Mouse (Mus musculus) lung, postnatal 25 days (tissue): ENCODE data around the gene Parp16.

Experiments
- DNase-seq: peaks from one replicate; pipeline ENCODE4 v3.0.0; 2022; ENCODE audit warnings: low spot score

The Parp16 gene

GRCm38 (mm10) chr9:65195053-65195452 lies at the start of gene Parp16:
Gene Parp16, plus strand, starts transcription at chr9:65195353.
- no peak for DNase-seq

DNA sequence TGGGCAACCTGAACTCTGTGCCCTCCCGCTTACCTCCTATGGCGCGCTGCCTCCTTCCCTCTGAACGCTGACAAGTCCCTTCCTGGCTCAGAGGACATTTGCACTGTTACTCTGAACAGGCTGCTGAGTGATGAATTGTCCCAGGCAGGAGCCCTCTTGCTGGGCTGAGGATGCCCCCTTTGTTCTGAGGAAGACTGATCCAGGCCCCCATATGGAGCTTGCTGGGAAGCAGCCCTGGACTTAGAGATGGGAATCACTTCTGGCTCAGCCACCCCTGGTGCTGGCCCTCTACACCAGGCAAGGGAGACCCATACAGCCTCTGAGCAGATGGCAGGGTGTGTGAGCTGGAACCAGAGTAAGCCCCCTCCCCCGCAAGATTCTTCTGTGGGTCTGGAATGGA lies 49.2 kb upstream of the Parp16 start:
- DNase-seq, result no peak

DNA sequence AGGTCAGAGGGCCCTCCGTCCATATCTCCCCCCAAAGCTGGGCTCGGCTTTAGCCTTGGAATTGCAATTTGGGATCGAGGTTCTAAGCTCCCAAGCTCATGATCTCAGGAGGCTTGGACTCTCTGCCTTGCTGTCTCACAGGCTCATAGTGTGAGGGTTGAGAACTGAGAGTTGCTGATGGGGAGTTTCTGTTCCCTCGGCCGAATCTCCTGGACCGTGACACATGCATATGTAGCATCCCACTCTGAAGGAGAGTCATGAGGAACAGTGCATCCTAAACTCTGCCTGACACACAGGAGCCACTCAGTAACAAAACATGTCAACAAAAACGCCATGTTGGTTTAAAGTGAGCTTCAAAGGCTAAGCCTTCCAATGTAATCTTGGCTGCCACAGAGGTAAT lies 46.6 kb upstream of the Parp16 start:
- DNase-seq, result no peak

- DNase-seq, result no peak
Observed at GRCm38 (mm10) chr9:65152711-65153330, 42.3 kb upstream of the Parp16 start.

- no peak for DNase-seq
Observed at GRCm38 (mm10) chr9:65153331-65153711, 41.8 kb upstream of the Parp16 start.

DNA sequence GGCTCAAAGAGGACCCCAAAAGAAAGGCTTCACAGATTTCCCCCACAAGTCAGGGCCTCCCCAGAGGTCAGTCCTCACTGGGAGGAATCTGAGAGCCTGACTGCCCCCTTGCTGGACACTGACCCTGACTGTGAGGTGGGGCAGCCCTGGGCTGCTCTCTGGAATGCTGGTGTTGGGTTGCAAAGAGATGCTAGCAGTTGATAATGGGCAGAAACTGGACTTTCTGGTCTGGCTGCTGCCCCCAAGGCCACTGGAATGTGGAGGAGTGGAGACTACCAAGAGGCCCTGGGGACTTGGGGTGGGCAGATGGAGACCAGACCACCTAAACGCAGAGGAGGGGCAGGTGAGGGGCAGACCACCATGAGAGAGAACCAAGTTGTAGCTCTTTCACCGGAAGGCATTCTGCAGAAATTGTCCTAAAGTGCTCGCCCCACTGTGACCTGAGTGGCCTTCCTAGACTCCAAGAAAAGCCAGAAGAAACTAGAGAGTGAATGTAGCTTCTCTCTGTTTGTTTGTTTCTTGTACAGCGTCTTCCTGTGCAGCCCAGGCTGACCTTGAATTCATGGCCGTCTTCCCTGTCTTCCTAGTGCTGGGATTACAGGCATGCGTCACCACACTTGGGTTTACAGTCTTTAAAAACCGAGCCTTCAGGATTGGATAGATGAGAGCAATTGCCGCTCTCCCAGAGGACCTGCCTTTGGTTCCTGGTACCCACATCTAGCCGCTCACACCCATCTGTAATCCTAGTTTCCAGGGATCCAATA lies 40.3 kb upstream of the Parp16 start:
- no peak for DNase-seq

DNA sequence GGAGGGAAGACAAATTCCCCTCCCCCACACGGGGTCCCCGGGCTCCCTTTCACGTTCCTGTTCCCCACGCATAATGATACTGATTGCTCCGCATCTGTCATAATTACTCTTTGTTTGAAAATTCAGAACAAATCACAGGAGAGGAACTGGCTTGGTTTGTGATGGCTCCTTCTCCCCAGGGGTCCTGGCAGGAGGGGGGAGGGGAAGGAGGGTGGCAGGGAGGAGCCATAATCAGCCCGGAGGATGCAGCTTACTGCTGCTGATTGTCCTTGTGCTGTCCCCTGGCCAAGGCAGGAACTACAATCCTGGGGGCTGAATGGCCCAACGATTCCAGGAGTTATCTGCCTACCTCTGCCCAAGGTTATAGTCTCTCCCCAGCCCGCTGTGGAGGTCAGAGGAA lies 38.5 kb upstream of the Parp16 start:
- no peak for DNase-seq

GRCm38 (mm10) chr9:65157631-65158030 lies 37.5 kb upstream of the Parp16 start:
- no peak for DNase-seq

DNA sequence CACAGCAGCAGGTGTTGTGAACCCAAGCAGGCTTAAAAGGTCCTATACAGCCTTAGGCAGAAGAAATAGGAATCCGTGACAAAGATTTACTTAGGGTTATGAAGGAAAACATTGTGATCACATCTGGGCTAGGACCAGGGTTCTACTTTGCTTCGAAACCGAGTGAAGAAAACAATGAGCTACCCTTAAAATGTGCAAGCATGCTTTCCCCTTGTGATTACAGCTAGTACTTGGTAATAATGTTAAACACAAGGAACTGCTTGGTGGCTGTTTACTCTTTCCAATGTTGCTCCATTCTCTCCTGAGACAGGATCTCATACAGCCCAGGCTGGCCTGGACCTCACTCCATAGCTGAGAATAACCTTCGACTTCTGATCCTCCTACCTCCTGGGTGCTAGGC lies 34.0 kb upstream of the Parp16 start:
- no peak for DNase-seq

DNA sequence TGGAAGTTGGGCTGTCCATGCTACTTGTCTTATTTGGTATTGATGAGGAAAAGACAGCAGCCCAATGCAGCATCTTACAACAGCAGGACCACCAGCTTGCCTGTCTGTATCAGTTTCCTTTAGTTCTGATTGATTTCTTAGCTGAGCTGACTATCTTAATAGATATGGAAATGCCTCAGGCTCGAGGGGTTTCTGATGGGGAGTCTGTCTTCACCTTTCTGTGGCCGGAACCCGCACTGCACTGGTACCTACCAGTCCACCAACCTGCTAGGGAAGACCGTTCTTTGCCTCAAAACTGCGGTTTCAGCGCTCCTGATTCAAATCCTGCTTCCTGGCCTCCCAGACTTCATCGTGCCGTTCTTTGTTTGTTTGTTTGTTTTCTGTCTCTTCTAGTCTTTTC lies 33.3 kb upstream of the Parp16 start:
- DNase-seq, result no peak

DNA sequence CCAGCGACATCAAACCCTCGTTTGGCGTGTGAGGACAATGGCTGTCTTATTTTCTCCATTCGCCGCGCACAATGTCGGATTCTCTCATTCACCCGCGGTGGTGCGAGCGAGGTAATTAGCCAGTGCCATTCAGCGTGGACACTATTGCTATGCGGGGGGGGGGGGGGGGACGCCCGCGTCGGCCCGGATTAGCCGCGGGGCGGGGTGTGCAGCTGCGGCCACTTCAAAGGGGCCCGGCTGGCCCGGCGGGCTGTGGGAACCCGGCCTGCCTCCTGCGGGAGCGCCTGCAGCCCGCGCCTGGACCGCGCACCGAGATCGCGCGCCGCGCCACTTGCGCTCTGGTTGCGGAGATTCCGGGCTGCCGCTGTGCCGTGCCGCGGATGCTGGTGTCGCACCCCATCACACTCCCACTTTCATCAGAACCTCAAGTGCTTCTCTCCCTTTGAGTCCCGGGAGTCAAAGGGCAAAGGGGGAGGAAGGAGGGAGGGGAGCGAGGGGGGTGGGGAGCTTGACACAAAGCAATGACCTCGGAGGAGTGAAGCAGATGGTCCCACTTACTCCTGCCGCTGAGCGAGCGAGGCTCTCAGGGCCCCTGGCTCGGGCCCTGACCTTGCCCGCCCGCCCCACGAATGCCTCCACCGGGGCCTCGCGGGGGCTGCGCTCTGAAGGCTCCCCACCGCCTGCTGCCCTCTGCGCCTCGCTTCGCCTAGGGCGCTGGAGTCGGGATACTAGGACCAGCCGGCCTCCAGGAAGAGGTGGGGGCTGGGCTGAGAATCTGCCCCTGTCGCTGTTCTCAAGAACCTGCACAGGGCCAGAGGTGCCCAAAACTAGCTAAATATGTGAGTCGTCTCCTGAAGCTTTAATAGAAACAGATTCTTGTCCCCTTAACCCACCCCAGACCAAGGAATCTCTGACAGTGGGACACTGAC lies 32.2 kb upstream of the Parp16 start:
- DNase-seq, result no peak

DNA sequence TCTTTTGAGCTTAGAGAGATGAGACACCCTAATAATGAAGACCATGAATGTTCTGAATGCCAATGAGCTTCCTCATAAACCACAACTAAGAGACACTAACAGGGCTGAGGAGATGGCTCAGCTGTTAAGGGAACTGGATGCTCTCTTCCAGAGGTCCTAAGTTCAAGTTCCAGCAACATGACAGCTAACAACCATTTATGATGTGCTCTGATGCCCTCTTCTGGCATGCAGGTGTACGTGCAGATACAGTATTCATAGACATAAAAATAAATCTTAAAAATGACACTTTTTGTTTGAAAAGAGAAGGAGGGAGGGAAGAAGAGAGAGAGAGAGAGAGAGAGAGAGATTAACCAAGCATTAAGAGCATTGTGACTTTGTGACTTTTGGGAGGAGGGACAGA lies 30.3 kb upstream of the Parp16 start:
- no peak for DNase-seq

- no peak for DNase-seq
Observed at GRCm38 (mm10) chr9:65166386-65166785, 28.8 kb upstream of the Parp16 start.

DNA sequence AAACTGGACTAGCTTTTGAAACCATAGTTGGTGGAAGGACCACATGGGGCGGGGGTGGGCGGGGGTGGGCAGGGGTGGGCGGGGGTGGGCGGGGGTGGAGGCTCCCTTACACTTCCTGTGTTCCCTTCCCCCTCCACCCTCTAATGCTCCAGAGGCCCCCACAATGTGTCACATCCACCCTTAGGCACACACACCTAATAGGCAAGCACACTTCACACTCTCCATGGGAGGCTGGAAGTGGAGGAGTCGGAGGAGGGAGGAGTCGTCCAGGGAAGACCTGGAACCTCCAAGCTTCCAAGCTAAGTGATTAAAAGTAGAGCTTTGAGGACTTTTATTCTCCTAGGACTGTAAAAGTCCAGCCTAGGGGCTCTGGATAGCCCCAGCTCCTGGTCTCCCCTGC lies 26.6 kb upstream of the Parp16 start:
- no peak for DNase-seq

DNA sequence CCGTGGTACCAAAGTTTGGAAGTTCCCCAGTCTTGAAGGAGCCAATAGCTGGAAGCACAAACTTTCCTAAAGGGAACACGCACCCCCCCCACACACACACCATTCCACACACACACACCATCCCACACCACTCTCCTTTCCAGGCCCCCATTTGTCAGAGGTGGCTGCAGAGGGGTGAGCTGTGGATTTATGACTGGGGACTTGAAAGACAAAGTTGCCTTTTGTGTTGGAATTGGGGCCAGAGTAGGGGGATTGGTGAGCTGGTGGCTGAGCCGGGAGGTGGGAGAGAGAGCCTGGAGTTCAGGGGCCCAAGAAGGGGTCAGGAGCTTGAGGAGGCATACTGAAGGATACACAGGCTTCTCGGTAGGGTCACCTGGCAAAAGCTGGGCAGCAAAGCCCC lies 26.2 kb upstream of the Parp16 start:
- DNase-seq, result no peak

DNA sequence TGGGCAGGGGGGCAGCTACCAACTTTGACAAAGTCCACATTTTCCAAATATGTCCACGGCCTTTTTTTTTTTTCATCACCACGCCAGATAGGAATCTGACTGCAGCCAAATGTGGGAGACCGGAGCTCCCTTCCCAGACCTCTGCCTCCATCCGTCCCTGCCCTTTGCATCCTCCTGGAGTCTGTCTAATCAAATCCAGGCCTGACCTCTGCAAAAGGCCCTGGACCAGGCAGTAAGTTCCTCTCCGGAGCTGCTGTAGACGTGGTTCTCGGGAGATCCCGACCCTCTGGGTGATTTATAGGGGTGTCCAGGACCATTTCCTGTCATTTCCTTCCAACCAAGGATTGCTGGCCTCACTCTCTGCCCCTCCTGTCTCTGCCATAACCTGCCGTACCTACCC lies 22.5 kb upstream of the Parp16 start:
- DNase-seq, result no peak

DNA sequence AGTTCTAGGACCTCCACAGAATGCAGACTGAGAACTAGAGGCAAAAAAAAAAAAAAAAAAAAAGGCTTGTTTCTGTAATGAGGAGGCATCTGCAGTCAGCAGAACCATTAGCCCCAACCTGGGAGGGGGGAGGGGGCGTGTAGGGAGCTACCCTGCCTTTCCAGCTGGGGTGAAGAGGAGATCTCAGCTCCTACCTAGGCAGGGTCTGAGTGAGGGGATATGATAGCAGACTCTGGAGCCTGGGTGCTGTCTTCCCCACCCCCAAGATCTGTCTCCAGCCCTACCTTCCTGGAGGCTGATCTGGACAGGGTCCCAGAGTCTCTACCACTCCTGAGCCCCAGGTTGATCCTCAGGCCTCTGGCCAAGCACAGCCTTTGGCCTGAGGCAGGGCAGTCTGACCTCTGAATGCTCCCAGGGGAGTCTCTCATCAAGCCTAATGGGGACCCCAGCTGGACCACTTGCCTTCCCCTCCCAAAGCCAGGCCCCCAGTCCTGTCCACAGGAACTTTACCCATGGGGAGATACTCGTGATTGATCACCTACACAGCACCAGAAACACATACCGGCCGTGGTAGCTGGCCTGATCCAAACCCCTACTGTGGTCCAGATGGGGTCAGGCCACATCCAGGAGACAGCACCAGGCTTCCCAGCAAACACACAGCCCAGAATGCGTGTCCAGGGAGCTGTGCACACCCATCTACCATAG lies 19.8 kb upstream of the Parp16 start:
- no peak for DNase-seq

- DNase-seq, result no peak
Observed at GRCm38 (mm10) chr9:65175939-65176871, 18.9 kb upstream of the Parp16 start.

- DNase-seq, result no peak
Observed at GRCm38 (mm10) chr9:65177497-65177896, 17.7 kb upstream of the Parp16 start.

GRCm38 (mm10) chr9:65177912-65178311 lies 17.2 kb upstream of the Parp16 start:
- no peak for DNase-seq
